Mouse (Mus musculus): ENCODE measurements around the gene Gps2. TPM values are rescaled to one million over a fixed set of nuclear protein-coding genes. Genes with fewer than 3 reads are reported as not detected.

Gps2 gene
- polyA plus RNA-seq, 2 experiments, result 79.5 to 82.7 TPM

DNA sequence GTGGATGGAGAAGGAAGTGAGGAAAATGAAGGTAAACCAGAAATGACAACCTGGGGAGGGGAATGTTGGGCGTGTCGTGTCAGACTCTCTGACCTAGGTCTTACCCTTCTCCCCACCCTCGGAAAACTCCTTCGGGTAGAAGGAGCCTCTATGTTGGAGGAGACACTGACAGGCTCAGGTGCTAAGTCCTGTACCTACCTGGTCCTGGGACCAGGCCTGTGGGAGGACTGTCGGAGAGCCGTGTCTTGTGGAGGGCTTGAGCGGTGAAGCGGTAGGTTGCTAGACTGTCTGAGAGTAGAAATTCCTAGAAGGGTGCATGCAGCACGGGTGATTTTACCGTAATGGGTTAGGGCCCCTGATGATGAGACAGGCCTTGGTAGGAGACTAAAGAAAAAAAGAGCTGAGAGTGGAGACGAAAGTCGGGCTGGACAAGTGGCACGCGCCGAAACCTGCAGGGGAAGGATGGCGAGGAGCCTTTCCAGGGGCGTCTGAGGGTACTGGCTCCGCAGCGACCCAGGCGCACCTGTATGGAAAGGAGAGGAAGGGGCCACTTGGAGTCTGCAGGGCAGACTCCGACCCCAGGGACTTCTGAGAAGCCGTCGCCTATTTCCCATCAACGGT, 51.1 kb downstream of the Gps2 start, which contains the start of gene Cldn7:
Cldn7 (plus strand) TSS at position 130 of the 621 bp plus-strand sequence.
- H3K9ac ChIP-seq (replicated peaks), result no peak within 1 kb of the TSS
- no peaks in the 10 kb centered on the region; the same call in 1 of the 2 replicates for H3K36me3 ChIP-seq (replicated peaks; ENCODE audit: control insufficient read depth, insufficient read depth, low read depth)
- no peaks in the 10 kb centered on the region for H3K9me3 ChIP-seq (ENCODE audit: control insufficient read depth, low read length)
- 13% methylated on average over 24 of the region's 24 CpGs for WGBS (ENCODE audit: insufficient replicate concordance)
- no peak for TF ChIP-seq EP300 (IDR thresholded peaks at IDR 0.05; ENCODE audit: low read depth)
- no peak for TF ChIP-seq CTCF (IDR thresholded peaks at IDR 0.05; ENCODE audit: low read depth)
- H3K4me3 ChIP-seq (ENCODE audit: insufficient read depth in 1 of 2, low read depth in 2 of 2, low read length in 2 of 2), result peak within 1 kb of the TSS in 1 of 2 experiments; percentile 35; a peak in 1 of 4 replicates
- H3K27me3 ChIP-seq (ENCODE audit: control insufficient read depth, insufficient read depth, low read length), result peaks cover 59% of the 10 kb centered on the region
- no peak for DNase-seq (ENCODE audit: low read depth in 3 of 3, low spot score in 3 of 3)
- ATAC-seq (ENCODE audit: insufficient read depth), result no peak
- no peak within 1 kb of the TSS for H3K27ac ChIP-seq
- H3K4me2 ChIP-seq (ENCODE audit: low read depth), result peak within 1 kb of the TSS; percentile 35
- H3K4me1 ChIP-seq (replicated peaks; ENCODE audit: control insufficient read depth in 2 of 2, insufficient read depth in 2 of 2, low read length in 1 of 2), result peaks cover 6 to 8% of the 10 kb centered on the region in 2 experiments; a peak in 2 of 4 replicates

- H3K4me1 ChIP-seq (replicated peaks; ENCODE audit: control insufficient read depth in 2 of 2, insufficient read depth in 2 of 2, low read length in 1 of 2), result peaks cover 6 to 8% of the 10 kb centered on the region in 2 experiments; a peak in 2 of 4 replicates
- H3K4me2 ChIP-seq (ENCODE audit: low read depth), result peak overlapping the region; percentile 56
- no peak overlapping the region for H3K9ac ChIP-seq (replicated peaks)
- no peaks in the 10 kb centered on the region; the same call in 1 of the 2 replicates for H3K36me3 ChIP-seq (replicated peaks; ENCODE audit: control insufficient read depth, insufficient read depth, low read depth)
- WGBS (ENCODE audit: insufficient replicate concordance), result 4% methylated on average over 49 of the region's 49 CpGs
- no peak for DNase-seq (ENCODE audit: low read depth in 3 of 3, low spot score in 3 of 3)
- no peak overlapping the region for H3K27ac ChIP-seq
- H3K27me3 ChIP-seq (ENCODE audit: control insufficient read depth, insufficient read depth, low read length), result peaks cover 59% of the 10 kb centered on the region
- H3K4me3 ChIP-seq (ENCODE audit: insufficient read depth in 1 of 2, low read depth in 2 of 2, low read length in 2 of 2), result peak overlapping the region in 1 of 2 experiments; percentile 35; a peak in 1 of 4 replicates
- H3K9me3 ChIP-seq (ENCODE audit: control insufficient read depth, low read length), result no peaks in the 10 kb centered on the region
- no peak for TF ChIP-seq CTCF (IDR thresholded peaks at IDR 0.05; ENCODE audit: low read depth)
- no peak for TF ChIP-seq EP300 (IDR thresholded peaks at IDR 0.05; ENCODE audit: low read depth)
- no peak for ATAC-seq (ENCODE audit: insufficient read depth)
These were observed 51.8 kb downstream of the Gps2 start for GRCm38 (mm10) chr11:69965271-69966005.

Small RNA genes within 50 kb of the gene (microRNA-seq; reads per million reads assigned to microRNA genes)
- not detected for gene Mir6924

Other genes with a start within 250 kb of the Gps2 start
Only the 30 nearest of the 39 such genes appear.
- 14.3 and 16.0 TPM in 2 replicates for gene Polr2a, start 155.3 kb upstream of the Gps2 start, polyA plus RNA-seq (2012; rRNA removed)
- gene Polr2a, start 155.3 kb upstream of the Gps2 start, polyA plus RNA-seq (2014; fragmentation: Nextera tagmentation; extraction: Ambion mirVana), result 19.5 and 22.4 TPM in 2 replicates
- gene Slc35g3, start 151.9 kb upstream of the Gps2 start, polyA plus RNA-seq (2012; rRNA removed), result not detected in 2 replicates
- not detected in 2 replicates for gene Slc35g3, start 151.9 kb upstream of the Gps2 start, polyA plus RNA-seq (2014; fragmentation: Nextera tagmentation; extraction: Ambion mirVana)
- gene Zbtb4, start 148.0 kb upstream of the Gps2 start, polyA plus RNA-seq (2012; rRNA removed), result 1.4 and 1.5 TPM in 2 replicates
- 0.45 and 0.58 TPM in 2 replicates for gene Zbtb4, start 148.0 kb upstream of the Gps2 start, polyA plus RNA-seq (2014; fragmentation: Nextera tagmentation; extraction: Ambion mirVana)
- 0.44 and 0.58 TPM in 2 replicates for gene Chrnb1, start 117.9 kb upstream of the Gps2 start, polyA plus RNA-seq (2012; rRNA removed)
- gene Chrnb1, start 117.9 kb upstream of the Gps2 start, polyA plus RNA-seq (2014; fragmentation: Nextera tagmentation; extraction: Ambion mirVana), result 0.32 and 0.33 TPM in 2 replicates
- 0.41 and 0.42 TPM in 2 replicates for gene Fgf11, start 112.0 kb upstream of the Gps2 start, polyA plus RNA-seq (2012; rRNA removed)
- 0.06 and 0.13 TPM in 2 replicates for gene Fgf11, start 112.0 kb upstream of the Gps2 start, polyA plus RNA-seq (2014; fragmentation: Nextera tagmentation; extraction: Ambion mirVana)
- 0.25 TPM in 2 replicates for gene Tmem102, start 108.3 kb upstream of the Gps2 start, polyA plus RNA-seq (2012; rRNA removed)
- 0.57 and 0.80 TPM in 2 replicates for gene Tmem102, start 108.3 kb upstream of the Gps2 start, polyA plus RNA-seq (2014; fragmentation: Nextera tagmentation; extraction: Ambion mirVana)
- not detected in 2 replicates for gene Gm39566, start 98.6 kb upstream of the Gps2 start, polyA plus RNA-seq (2012; rRNA removed)
- not detected in 2 replicates for gene Gm39566, start 98.6 kb upstream of the Gps2 start, polyA plus RNA-seq (2014; fragmentation: Nextera tagmentation; extraction: Ambion mirVana)
- gene Spem2, start 95.4 kb upstream of the Gps2 start, polyA plus RNA-seq (2012; rRNA removed), result not detected in 2 replicates
- not detected in 2 replicates for gene Spem2, start 95.4 kb upstream of the Gps2 start, polyA plus RNA-seq (2014; fragmentation: Nextera tagmentation; extraction: Ambion mirVana)
- gene Spem1, start 91.7 kb upstream of the Gps2 start, polyA plus RNA-seq (2012; rRNA removed), result not detected in 2 replicates
- gene Spem1, start 91.7 kb upstream of the Gps2 start, polyA plus RNA-seq (2014; fragmentation: Nextera tagmentation; extraction: Ambion mirVana), result not detected in 2 replicates
- 2.0 and 2.2 TPM in 2 replicates for gene Nlgn2, start 76.1 kb upstream of the Gps2 start, polyA plus RNA-seq (2012; rRNA removed)
- 0.48 and 0.76 TPM in 2 replicates for gene Nlgn2, start 76.1 kb upstream of the Gps2 start, polyA plus RNA-seq (2014; fragmentation: Nextera tagmentation; extraction: Ambion mirVana)
- 143 and 197 TPM in 2 replicates for gene Tmem256, start 75.4 kb upstream of the Gps2 start, polyA plus RNA-seq (2012; rRNA removed)
- gene Tmem256, start 75.4 kb upstream of the Gps2 start, polyA plus RNA-seq (2014; fragmentation: Nextera tagmentation; extraction: Ambion mirVana), result 384 and 393 TPM in 2 replicates
- gene Plscr3, start 67.5 kb upstream of the Gps2 start, polyA plus RNA-seq (2012; rRNA removed), result 18.0 and 20.0 TPM in 2 replicates
- gene Plscr3, start 67.5 kb upstream of the Gps2 start, polyA plus RNA-seq (2014; fragmentation: Nextera tagmentation; extraction: Ambion mirVana), result 22.8 and 25.0 TPM in 2 replicates
- 1.2 TPM in 2 replicates for gene Tnk1, start 55.2 kb upstream of the Gps2 start, polyA plus RNA-seq (2012; rRNA removed)
- gene Tnk1, start 55.2 kb upstream of the Gps2 start, polyA plus RNA-seq (2014; fragmentation: Nextera tagmentation; extraction: Ambion mirVana), result 0.43 and 0.80 TPM in 2 replicates
- not detected in 2 replicates for gene Tmem95, start 35.9 kb upstream of the Gps2 start, polyA plus RNA-seq (2012; rRNA removed)
- not detected in 2 replicates for gene Tmem95, start 35.9 kb upstream of the Gps2 start, polyA plus RNA-seq (2014; fragmentation: Nextera tagmentation; extraction: Ambion mirVana)
- gene Kctd11, start 32.5 kb upstream of the Gps2 start, polyA plus RNA-seq (2012; rRNA removed), result 0.93 TPM in 2 replicates
- 0.53 and 1.00 TPM in 2 replicates for gene Kctd11, start 32.5 kb upstream of the Gps2 start, polyA plus RNA-seq (2014; fragmentation: Nextera tagmentation; extraction: Ambion mirVana)
- gene Acap1, start 18.3 kb upstream of the Gps2 start, polyA plus RNA-seq (2012; rRNA removed), result 2.7 and 2.8 TPM in 2 replicates
- 2.9 and 3.3 TPM in 2 replicates for gene Acap1, start 18.3 kb upstream of the Gps2 start, polyA plus RNA-seq (2014; fragmentation: Nextera tagmentation; extraction: Ambion mirVana)
- 0.40 and 0.48 TPM in 2 replicates for gene 2810408A11Rik, start 12.9 kb upstream of the Gps2 start, polyA plus RNA-seq (2012; rRNA removed)
- 0.93 and 1.7 TPM in 2 replicates for gene 2810408A11Rik, start 12.9 kb upstream of the Gps2 start, polyA plus RNA-seq (2014; fragmentation: Nextera tagmentation; extraction: Ambion mirVana)
- 13.1 and 20.5 TPM in 2 replicates for gene Neurl4, start 12.8 kb upstream of the Gps2 start, polyA plus RNA-seq (2012; rRNA removed)
- gene Neurl4, start 12.8 kb upstream of the Gps2 start, polyA plus RNA-seq (2014; fragmentation: Nextera tagmentation; extraction: Ambion mirVana), result 2.5 and 3.4 TPM in 2 replicates
- 652 and 846 TPM in 2 replicates for gene Eif5a, start 8.1 kb downstream of the Gps2 start, polyA plus RNA-seq (2012; rRNA removed)
- 1,316 and 1,415 TPM in 2 replicates for gene Eif5a, start 8.1 kb downstream of the Gps2 start, polyA plus RNA-seq (2014; fragmentation: Nextera tagmentation; extraction: Ambion mirVana)
- gene Ybx2, start 21.9 kb downstream of the Gps2 start, polyA plus RNA-seq (2012; rRNA removed), result 0.57 and 0.58 TPM in 2 replicates
- gene Ybx2, start 21.9 kb downstream of the Gps2 start, polyA plus RNA-seq (2014; fragmentation: Nextera tagmentation; extraction: Ambion mirVana), result 0.23 TPM in 1 of 2 replicates, not detected in the other
- gene Slc2a4, start 34.3 kb downstream of the Gps2 start, polyA plus RNA-seq (2012; rRNA removed), result 17.0 and 17.4 TPM in 2 replicates
- 12.6 and 14.0 TPM in 2 replicates for gene Slc2a4, start 34.3 kb downstream of the Gps2 start, polyA plus RNA-seq (2014; fragmentation: Nextera tagmentation; extraction: Ambion mirVana)
- 2.0 and 4.0 TPM in 2 replicates for gene Cldn7, start 50.9 kb downstream of the Gps2 start, polyA plus RNA-seq (2012; rRNA removed)
- 2.2 TPM in 2 replicates for gene Cldn7, start 50.9 kb downstream of the Gps2 start, polyA plus RNA-seq (2014; fragmentation: Nextera tagmentation; extraction: Ambion mirVana)
- gene Ctdnep1, start 67.3 kb downstream of the Gps2 start, polyA plus RNA-seq (2012; rRNA removed), result 23.6 and 32.3 TPM in 2 replicates
- gene Ctdnep1, start 67.3 kb downstream of the Gps2 start, polyA plus RNA-seq (2014; fragmentation: Nextera tagmentation; extraction: Ambion mirVana), result 9.7 and 10.7 TPM in 2 replicates
- gene Elp5, start 68.6 kb downstream of the Gps2 start, polyA plus RNA-seq (2012; rRNA removed), result 44.0 and 46.1 TPM in 2 replicates
- gene Elp5, start 68.6 kb downstream of the Gps2 start, polyA plus RNA-seq (2014; fragmentation: Nextera tagmentation; extraction: Ambion mirVana), result 70.2 and 74.0 TPM in 2 replicates
- 134 and 140 TPM in 2 replicates for gene Gabarap, start 77.3 kb downstream of the Gps2 start, polyA plus RNA-seq (2012; rRNA removed)
- gene Gabarap, start 77.3 kb downstream of the Gps2 start, polyA plus RNA-seq (2014; fragmentation: Nextera tagmentation; extraction: Ambion mirVana), result 296 and 300 TPM in 2 replicates
- gene Phf23, start 81.9 kb downstream of the Gps2 start, polyA plus RNA-seq (2012; rRNA removed), result 10.8 and 14.8 TPM in 2 replicates
- 11.9 and 12.1 TPM in 2 replicates for gene Phf23, start 81.9 kb downstream of the Gps2 start, polyA plus RNA-seq (2014; fragmentation: Nextera tagmentation; extraction: Ambion mirVana)
- gene Dvl2, start 86.7 kb downstream of the Gps2 start, polyA plus RNA-seq (2012; rRNA removed), result 4.2 and 4.6 TPM in 2 replicates
- 3.4 and 4.2 TPM in 2 replicates for gene Dvl2, start 86.7 kb downstream of the Gps2 start, polyA plus RNA-seq (2014; fragmentation: Nextera tagmentation; extraction: Ambion mirVana)
- gene Acadvl, start 101.5 kb downstream of the Gps2 start, polyA plus RNA-seq (2012; rRNA removed), result 27.8 and 40.6 TPM in 2 replicates
- 84.1 and 98.1 TPM in 2 replicates for gene Acadvl, start 101.5 kb downstream of the Gps2 start, polyA plus RNA-seq (2014; fragmentation: Nextera tagmentation; extraction: Ambion mirVana)
- 1.5 and 1.9 TPM in 2 replicates for gene Dlg4, start 103.1 kb downstream of the Gps2 start, polyA plus RNA-seq (2012; rRNA removed)
- 0.33 and 0.54 TPM in 2 replicates for gene Dlg4, start 103.1 kb downstream of the Gps2 start, polyA plus RNA-seq (2014; fragmentation: Nextera tagmentation; extraction: Ambion mirVana)
- 1.3 TPM in 2 replicates for gene Asgr1, start 140.2 kb downstream of the Gps2 start, polyA plus RNA-seq (2012; rRNA removed)
- 2.6 and 4.1 TPM in 2 replicates for gene Asgr1, start 140.2 kb downstream of the Gps2 start, polyA plus RNA-seq (2014; fragmentation: Nextera tagmentation; extraction: Ambion mirVana)